Mouse (Mus musculus): Measurements from ENCODE around the gene Acoxl. TPM values are rescaled to one million over a fixed set of nuclear protein-coding genes. Genes with fewer than 3 reads are reported as not detected.
A peak's percentile ranks its signal among the peaks of the same experiment; 100 is the strongest.

Gene Acoxl
- polyA plus RNA-seq, 1 experiment: not detected

- Histone ChIP-seq H3K27ac (ENCODE audit: insufficient read depth, low read depth, low read length) (no peak overlapping the region), H3K4me3 (ENCODE audit: insufficient read depth, low read depth, low read length) (no peak overlapping the region), H3K4me1 (ENCODE audit: control insufficient read depth, insufficient read depth, low read length) (no peaks in the 10 kb centered on the region; the same call in 1 of the 2 replicates), H3K36me3 (ENCODE audit: control insufficient read depth, insufficient read depth, low read length) (no peaks in the 10 kb centered on the region), H3K27me3 (replicated peaks; ENCODE audit: control insufficient read depth, insufficient read depth, low read length) (no peaks in the 10 kb centered on the region)
- 6% methylated on average over 2 of the region's 2 CpGs for WGBS
- DNase-seq: peak; percentile 41
- TF ChIP-seq POLR2A (IDR thresholded peaks at IDR 0.05; ENCODE audit: low read depth, low read length) (no peak), CTCF (conservative IDR thresholded peaks at IDR 0.05; ENCODE audit: insufficient read depth, insufficient read length, low read depth, low read length) (no peak)
Observed at GRCm38 (mm10) chr2:127832833-127833190, 5.9 kb upstream of the Acoxl start.

DNA sequence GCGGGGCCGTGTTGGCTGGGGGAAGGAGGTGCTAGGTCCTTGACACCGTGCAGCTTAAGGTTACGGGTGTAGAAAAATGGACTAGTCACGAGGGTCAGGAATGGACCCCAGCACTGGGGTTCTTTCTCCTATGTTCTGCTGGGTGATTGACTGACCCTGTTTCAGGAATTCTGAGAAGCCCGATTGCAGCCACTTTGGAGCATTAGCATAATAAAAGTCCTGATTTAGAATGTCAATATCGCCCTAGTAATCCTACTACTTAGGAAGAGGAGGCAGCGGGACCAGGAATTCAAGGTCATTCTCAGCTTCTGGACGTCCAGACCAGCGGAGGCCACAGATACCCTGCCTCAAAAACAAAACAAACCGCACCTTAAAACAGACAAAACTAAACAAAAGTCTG is 749 bp downstream of the Acoxl start:
- no peak for TF ChIP-seq POLR2A (IDR thresholded peaks at IDR 0.05; ENCODE audit: low read depth, low read length)
- no peak for TF ChIP-seq CTCF (conservative IDR thresholded peaks at IDR 0.05; ENCODE audit: insufficient read depth, insufficient read length, low read depth, low read length)
- no peaks in the 10 kb centered on the region for H3K36me3 ChIP-seq (ENCODE audit: control insufficient read depth, insufficient read depth, low read length)
- no peak overlapping the region for H3K4me3 ChIP-seq (ENCODE audit: insufficient read depth, low read depth, low read length)
- H3K27me3 ChIP-seq (replicated peaks; ENCODE audit: control insufficient read depth, insufficient read depth, low read length): no peaks in the 10 kb centered on the region
- no peak overlapping the region for H3K27ac ChIP-seq (ENCODE audit: insufficient read depth, low read depth, low read length)
- no peaks in the 10 kb centered on the region for H3K4me1 ChIP-seq (ENCODE audit: control insufficient read depth, insufficient read depth, low read length)
- DNase-seq: no peak
- WGBS: 22% methylated on average over 11 of the region's 11 CpGs

GRCm38 (mm10) chr2:127841402-127841801 is 2.7 kb downstream of the Acoxl start:
- 60% methylated on average over 1 of the region's 1 CpGs for WGBS
- Histone ChIP-seq H3K4me3 (ENCODE audit: insufficient read depth, low read depth, low read length) (no peak overlapping the region), H3K4me1 (ENCODE audit: control insufficient read depth, insufficient read depth, low read length) (no peaks in the 10 kb centered on the region), H3K36me3 (ENCODE audit: control insufficient read depth, insufficient read depth, low read length) (no peaks in the 10 kb centered on the region), H3K27me3 (replicated peaks; ENCODE audit: control insufficient read depth, insufficient read depth, low read length) (no peaks in the 10 kb centered on the region; the same call in 1 of the 2 replicates), H3K27ac (ENCODE audit: insufficient read depth, low read depth, low read length) (no peak overlapping the region)
- DNase-seq: no peak
- TF ChIP-seq POLR2A (IDR thresholded peaks at IDR 0.05; ENCODE audit: low read depth, low read length) (no peak), CTCF (conservative IDR thresholded peaks at IDR 0.05; ENCODE audit: insufficient read depth, insufficient read length, low read depth, low read length) (no peak)

DNA sequence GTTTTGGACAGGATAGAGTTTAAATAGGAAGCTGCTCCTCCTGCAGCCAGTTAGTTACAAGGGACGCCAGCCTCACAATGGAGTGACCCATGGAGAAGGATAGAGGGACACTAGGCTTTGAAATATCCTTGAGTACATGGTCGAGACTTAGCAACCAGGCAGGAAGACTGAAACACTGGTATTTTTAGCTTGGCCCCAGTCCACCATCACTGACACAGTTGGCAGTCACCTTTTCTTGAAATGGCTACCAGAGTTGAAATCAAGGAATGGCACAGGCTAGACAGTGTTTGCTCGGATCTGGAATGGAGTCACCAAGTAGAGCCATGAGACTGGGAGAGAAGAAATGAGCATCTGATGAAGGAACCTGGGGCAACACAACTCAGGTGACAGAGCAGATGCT is 3.7 kb downstream of the Acoxl start:
- no peaks in the 10 kb centered on the region for H3K4me1 ChIP-seq (ENCODE audit: control insufficient read depth, insufficient read depth, low read length)
- 76% methylated on average over 3 of the region's 3 CpGs for WGBS
- H3K27ac ChIP-seq (ENCODE audit: insufficient read depth, low read depth, low read length): no peak overlapping the region
- no peak for DNase-seq
- no peaks in the 10 kb centered on the region; the same call in 1 of the 2 replicates for H3K27me3 ChIP-seq (replicated peaks; ENCODE audit: control insufficient read depth, insufficient read depth, low read length)
- no peak overlapping the region for H3K4me3 ChIP-seq (ENCODE audit: insufficient read depth, low read depth, low read length)
- H3K36me3 ChIP-seq (ENCODE audit: control insufficient read depth, insufficient read depth, low read length): no peaks in the 10 kb centered on the region
- TF ChIP-seq POLR2A (IDR thresholded peaks at IDR 0.05; ENCODE audit: low read depth, low read length): no peak
- no peak for TF ChIP-seq CTCF (conservative IDR thresholded peaks at IDR 0.05; ENCODE audit: insufficient read depth, insufficient read length, low read depth, low read length)

DNA sequence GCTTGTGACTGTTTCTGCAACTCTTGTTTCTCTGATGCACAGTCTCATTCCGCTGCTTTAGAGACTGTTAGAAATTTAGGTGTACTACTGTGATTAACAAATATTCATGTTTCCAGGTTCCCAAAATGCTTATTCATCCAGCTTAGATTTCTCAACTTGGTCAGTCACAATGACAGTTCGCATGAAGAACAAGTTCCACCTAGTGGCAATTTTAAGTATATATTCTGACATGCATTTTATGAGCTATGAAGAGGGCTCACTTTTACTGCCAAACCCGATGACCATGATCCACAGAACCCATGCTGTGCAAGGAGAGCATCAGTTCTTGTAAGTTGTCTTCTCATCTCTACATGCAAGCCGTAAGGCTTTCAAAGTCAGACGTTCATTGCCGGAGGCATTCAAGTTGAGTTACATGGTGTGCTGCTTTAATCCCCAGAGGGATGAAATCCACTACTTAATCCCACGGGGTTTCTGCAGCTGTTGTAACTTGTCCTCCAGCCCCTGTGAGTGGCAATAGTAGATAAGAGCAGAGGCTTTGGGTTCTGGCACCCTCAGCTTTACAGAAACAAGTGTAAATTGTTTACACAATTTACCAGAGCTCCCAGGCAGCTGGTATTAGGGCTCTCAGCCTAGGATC is 6.8 kb downstream of the Acoxl start:
- DNase-seq: peak; percentile 16
- TF ChIP-seq CTCF (conservative IDR thresholded peaks at IDR 0.05; ENCODE audit: insufficient read depth, insufficient read length, low read depth, low read length): peak; percentile 25; the same call in 1 of the 2 replicates
- no peak for TF ChIP-seq POLR2A (IDR thresholded peaks at IDR 0.05; ENCODE audit: low read depth, low read length)
- no peak overlapping the region for H3K4me3 ChIP-seq (ENCODE audit: insufficient read depth, low read depth, low read length)
- 39% methylated on average over 7 of the region's 7 CpGs for WGBS
- H3K4me1 ChIP-seq (ENCODE audit: control insufficient read depth, insufficient read depth, low read length): no peaks in the 10 kb centered on the region
- H3K27ac ChIP-seq (ENCODE audit: insufficient read depth, low read depth, low read length): no peak overlapping the region
- H3K36me3 ChIP-seq (ENCODE audit: control insufficient read depth, insufficient read depth, low read length): no peaks in the 10 kb centered on the region
- no peaks in the 10 kb centered on the region; the same call in 1 of the 2 replicates for H3K27me3 ChIP-seq (replicated peaks; ENCODE audit: control insufficient read depth, insufficient read depth, low read length)

DNA sequence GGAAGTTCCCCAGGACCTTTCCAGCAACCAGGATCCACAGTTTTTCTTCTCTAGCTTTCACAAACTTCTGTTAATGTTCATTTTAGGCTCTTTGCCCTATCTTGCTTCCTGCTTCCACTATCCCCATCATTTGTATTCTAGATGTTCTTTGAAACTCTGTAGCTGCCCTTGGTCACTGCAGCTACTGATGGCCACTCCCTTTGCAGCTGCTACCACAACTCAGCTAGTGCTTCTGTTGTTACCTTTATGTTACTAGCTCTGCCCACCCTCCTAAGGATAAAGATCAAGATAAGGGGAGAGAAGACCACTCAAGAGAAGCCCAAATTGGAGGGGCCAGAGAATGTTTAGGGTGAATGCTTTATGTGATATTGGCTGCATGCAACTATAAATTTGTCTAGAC is 7.3 kb downstream of the Acoxl start:
- no peak overlapping the region for H3K4me3 ChIP-seq (ENCODE audit: insufficient read depth, low read depth, low read length)
- H3K4me1 ChIP-seq (ENCODE audit: control insufficient read depth, insufficient read depth, low read length): no peaks in the 10 kb centered on the region
- TF ChIP-seq CTCF (conservative IDR thresholded peaks at IDR 0.05; ENCODE audit: insufficient read depth, insufficient read length, low read depth, low read length): no peak
- no peak for TF ChIP-seq POLR2A (IDR thresholded peaks at IDR 0.05; ENCODE audit: low read depth, low read length)

GRCm38 (mm10) chr2:127846571-127846970 is 7.9 kb downstream of the Acoxl start:
- Histone ChIP-seq H3K36me3 (ENCODE audit: control insufficient read depth, insufficient read depth, low read length) (no peaks in the 10 kb centered on the region), H3K27ac (ENCODE audit: insufficient read depth, low read depth, low read length) (no peak overlapping the region)

More for the DNA sequence above, 7.3 kb downstream of the Acoxl start:
- H3K36me3 ChIP-seq (ENCODE audit: control insufficient read depth, insufficient read depth, low read length): no peaks in the 10 kb centered on the region
- no peak overlapping the region for H3K27ac ChIP-seq (ENCODE audit: insufficient read depth, low read depth, low read length)
- DNase-seq: no peak
- no peaks in the 10 kb centered on the region; the same call in 1 of the 2 replicates for H3K27me3 ChIP-seq (replicated peaks; ENCODE audit: control insufficient read depth, insufficient read depth, low read length)

More at GRCm38 (mm10) chr2:127846571-127846970, 7.9 kb downstream of the Acoxl start:
- TF ChIP-seq POLR2A (IDR thresholded peaks at IDR 0.05; ENCODE audit: low read depth, low read length) (no peak), CTCF (conservative IDR thresholded peaks at IDR 0.05; ENCODE audit: insufficient read depth, insufficient read length, low read depth, low read length) (no peak)
- Histone ChIP-seq H3K27me3 (replicated peaks; ENCODE audit: control insufficient read depth, insufficient read depth, low read length) (no peaks in the 10 kb centered on the region; the same call in 1 of the 2 replicates), H3K4me3 (ENCODE audit: insufficient read depth, low read depth, low read length) (no peak overlapping the region), H3K4me1 (ENCODE audit: control insufficient read depth, insufficient read depth, low read length) (no peaks in the 10 kb centered on the region)
- DNase-seq: no peak
- WGBS: 15% methylated on average over 1 of the region's 1 CpGs
